8 mouse cellular contexts compared by ENCODE assay signal in genomic region chr8:126698601-126699388, GRCm38 (mm10).
A peak's percentile ranks its signal among the peaks of the same experiment; 100 is the strongest.
DNase-seq lines count a peak whose midpoint lies in the region; ATAC-seq and TF ChIP-seq lines count a peak whose summit lies in the region.

No protein-coding gene starts in this region.

- H3K27ac ChIP-seq in forebrain, embryonic 13.5 days, result peak overlapping the region; percentile 61
- peak overlapping the region; percentile 96 for H3K27ac ChIP-seq in lung, embryonic 14.5 days (ENCODE audit: low read depth)
- peak overlapping the region; percentile 89 for H3K27ac ChIP-seq in stomach, embryonic 15.5 days

- no peaks in the 10 kb centered on the region for H3K9me3 ChIP-seq in forebrain, embryonic 13.5 days (replicated peaks)
- H3K9me3 ChIP-seq in lung, embryonic 14.5 days (ENCODE audit: low read depth, low read length), result no peaks in the 10 kb centered on the region
- no peaks in the 10 kb centered on the region for H3K9me3 ChIP-seq in stomach, embryonic 15.5 days

- WGBS in forebrain, embryonic 13.5 days, result 15% methylated on average over 7 of the region's 7 CpGs
- WGBS in lung, embryonic 14.5 days, result 22% methylated on average over 7 of the region's 7 CpGs
- 32% methylated on average over 7 of the region's 7 CpGs for WGBS in stomach, embryonic 15.5 days

- peaks cover 44% of the 10 kb centered on the region for H3K27me3 ChIP-seq in forebrain, embryonic 13.5 days
- H3K27me3 ChIP-seq in lung, embryonic 14.5 days (ENCODE audit: insufficient read depth, low read length), result no peaks in the 10 kb centered on the region
- H3K27me3 ChIP-seq in stomach, embryonic 15.5 days (replicated peaks), result no peaks in the 10 kb centered on the region

- H3K4me1 ChIP-seq in forebrain, embryonic 13.5 days, result peaks cover 17% of the 10 kb centered on the region
- peaks cover 16% of the 10 kb centered on the region for H3K4me1 ChIP-seq in lung, embryonic 14.5 days (ENCODE audit: insufficient read depth)
- peaks cover 18% of the 10 kb centered on the region for H3K4me1 ChIP-seq in stomach, embryonic 15.5 days

- H3K4me3 ChIP-seq in forebrain, embryonic 13.5 days, result no peak overlapping the region
- H3K4me3 ChIP-seq in lung, embryonic 14.5 days (ENCODE audit: low read depth, low read length), result peak overlapping the region; percentile 15; the same call in 1 of the 2 replicates
- H3K4me3 ChIP-seq in stomach, embryonic 15.5 days (replicated peaks), result no peak overlapping the region

- TF ChIP-seq CTCF in lung, embryonic 14.5 days (IDR thresholded peaks at IDR 0.05; ENCODE audit: low read depth), result no peak

- H3K4me2 ChIP-seq in forebrain, embryonic 13.5 days, result peak overlapping the region; percentile 14; the same call in 1 of the 2 replicates
- peak overlapping the region; percentile 46 for H3K4me2 ChIP-seq in lung, embryonic 14.5 days
- H3K4me2 ChIP-seq in stomach, embryonic 15.5 days, result 0 out of 2 replicates have a peak overlapping the region, but pooled peaks have one; percentile 1

- peak; percentile 59; the same call in 1 of the 2 replicates for ATAC-seq in forebrain, embryonic 13.5 days
- ATAC-seq in lung, embryonic 14.5 days (ENCODE audit: insufficient read depth), result peak; percentile 85
- no peak; the same call in 1 of the 2 replicates for ATAC-seq in stomach, embryonic 15.5 days (ENCODE audit: insufficient read depth, low FRiP score, low read depth)

- no peaks in the 10 kb centered on the region for H3K36me3 ChIP-seq in forebrain, embryonic 13.5 days (ENCODE audit: poor library complexity, severe bottlenecking)
- no peaks in the 10 kb centered on the region for H3K36me3 ChIP-seq in lung, embryonic 14.5 days (ENCODE audit: insufficient read depth)
- H3K36me3 ChIP-seq in stomach, embryonic 15.5 days, result no peaks in the 10 kb centered on the region

- H3K9ac ChIP-seq in forebrain, embryonic 13.5 days, result no peak overlapping the region
- 0 out of 2 replicates have a peak overlapping the region, but pooled peaks have one; percentile 27 for H3K9ac ChIP-seq in lung, embryonic 14.5 days
- no peak overlapping the region for H3K9ac ChIP-seq in stomach, embryonic 15.5 days

- DNase-seq in kidney, postnatal 4 days, result peak; percentile 60 to 76
- no peak for DNase-seq in kidney, adult 11 months
- DNase-seq in lung, embryonic 14.5 days, result peak; percentile 86
- no peak for DNase-seq in adrenal gland, postnatal 10 days
- DNase-seq in layer of hippocampus, postnatal 10 days (ENCODE audit: low spot score in 2 of 2), result no peak
- no peak for DNase-seq in cerebellum, adult 9-11 months

Comparison
In these comparisons a context has a peak if more than half of its experiments do, and no peak if none do; other contexts are left out.
1. DNase-seq: peak in kidney, postnatal 4 days (2 of 2) and lung, embryonic 14.5 days (single experiment); none in kidney, adult 11 months (single experiment), adrenal gland, postnatal 10 days (single experiment), layer of hippocampus, postnatal 10 days (0 of 2) and cerebellum, adult 9-11 months (single experiment).
2. Peak in every context shown above with its lines, with median percentiles within 50 percentile points of each other: H3K27ac ChIP-seq and H3K4me2 ChIP-seq.